Mouse (Mus musculus) heart, adult 11 months (tissue): ENCODE data around the gene Kdm5c.
A peak's percentile ranks its signal among the peaks of the same experiment; 100 is the strongest.
"Not testable (repeated sequence)": the region's sequence is repeated elsewhere in the genome, so short reads cannot be mapped to it uniquely, and the experiment has no call there.

Experiments
- DNase-seq: peaks from one replicate; pipeline ENCODE4 v3.0.0; 2022

The Kdm5c gene

DNA sequence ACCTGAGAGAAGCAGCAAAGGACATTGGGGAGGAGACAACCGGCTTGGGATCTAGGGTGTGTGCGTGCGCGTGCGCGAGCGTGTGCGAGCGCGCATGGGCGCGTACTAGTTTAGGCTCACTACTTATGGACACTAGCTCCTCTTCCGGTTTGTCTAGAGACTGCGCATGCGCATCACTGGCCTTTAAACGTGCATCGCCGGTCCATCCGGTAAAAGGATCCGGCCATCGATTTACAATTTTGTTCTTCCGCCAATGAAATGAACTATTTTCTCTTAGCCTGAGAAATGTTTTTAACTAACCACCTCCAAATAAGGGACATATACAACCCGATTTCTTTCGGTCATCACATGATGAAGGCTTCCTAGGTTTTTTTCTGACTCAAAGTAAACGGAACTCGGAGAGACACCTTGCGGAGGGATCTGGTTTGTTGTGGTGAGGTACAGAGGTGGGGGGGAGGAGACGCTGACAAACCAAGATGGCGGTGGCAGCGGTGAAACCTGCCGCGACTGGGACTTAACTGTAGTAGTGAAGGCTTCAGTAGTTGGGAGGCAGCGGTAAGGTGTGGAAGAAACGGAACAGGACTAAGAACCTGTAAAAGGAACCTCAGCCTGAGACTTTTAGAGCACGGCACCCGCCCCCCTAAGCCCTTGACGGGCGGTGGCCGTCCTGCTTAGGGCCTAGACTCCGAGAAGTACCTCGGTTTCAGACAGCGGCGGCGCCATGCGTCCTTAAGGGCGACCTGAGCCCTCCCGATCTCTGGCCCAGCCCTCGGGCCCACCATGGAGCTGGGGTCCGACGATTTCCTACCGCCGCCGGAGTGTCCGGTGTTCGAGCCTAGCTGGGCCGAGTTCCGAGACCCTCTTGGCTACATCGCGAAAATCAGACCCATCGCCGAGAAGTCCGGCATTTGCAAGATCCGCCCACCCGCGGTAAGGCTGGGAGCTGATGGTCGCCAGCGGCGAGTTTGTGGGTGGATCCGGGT is at the start of gene Kdm5c:
Gene Kdm5c (plus strand): TSS at position 240 of the 983 bp plus-strand sequence.
- DNase-seq = peak; percentile 100

DNA sequence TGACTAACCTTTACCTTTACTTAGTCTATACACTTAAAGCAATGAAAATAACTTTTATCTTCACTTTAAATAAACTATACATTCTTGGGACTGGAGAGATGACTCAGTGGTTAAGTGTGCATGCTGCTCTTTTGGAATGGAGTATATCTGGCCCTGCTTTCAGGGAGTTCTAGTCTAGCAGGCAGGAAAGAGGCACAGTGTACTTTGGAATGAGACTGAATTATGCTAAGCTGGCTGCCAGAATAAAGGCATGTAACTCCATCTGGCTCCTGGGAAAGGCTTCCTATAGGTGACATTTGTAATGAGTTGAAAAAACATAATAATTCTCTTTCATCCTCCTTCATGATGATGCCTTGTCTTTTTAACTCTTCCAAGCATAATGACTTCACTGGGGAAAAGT is 45.7 kb upstream of the Kdm5c start:
- DNase-seq = no peak

DNA sequence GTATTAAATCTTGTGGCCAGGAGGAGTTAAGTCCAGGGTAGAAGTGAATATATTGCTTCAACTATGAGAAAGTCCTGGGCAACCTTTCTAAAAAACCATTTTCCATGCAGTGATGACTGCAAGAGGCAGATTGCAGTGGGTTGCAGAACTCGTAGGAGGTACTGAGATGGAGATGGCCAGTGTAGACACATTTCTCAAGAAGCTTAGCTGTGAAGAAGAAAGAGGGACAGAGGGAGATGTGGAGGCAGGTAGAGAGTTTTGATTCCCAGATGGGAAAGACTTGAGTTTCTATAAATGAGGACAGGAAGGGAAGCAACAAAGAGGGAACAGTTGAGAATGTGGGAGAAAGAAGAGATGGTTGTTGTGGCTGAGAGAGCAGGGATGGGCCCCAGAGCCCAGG is 41.6 kb upstream of the Kdm5c start:
- DNase-seq = no peak

DNA sequence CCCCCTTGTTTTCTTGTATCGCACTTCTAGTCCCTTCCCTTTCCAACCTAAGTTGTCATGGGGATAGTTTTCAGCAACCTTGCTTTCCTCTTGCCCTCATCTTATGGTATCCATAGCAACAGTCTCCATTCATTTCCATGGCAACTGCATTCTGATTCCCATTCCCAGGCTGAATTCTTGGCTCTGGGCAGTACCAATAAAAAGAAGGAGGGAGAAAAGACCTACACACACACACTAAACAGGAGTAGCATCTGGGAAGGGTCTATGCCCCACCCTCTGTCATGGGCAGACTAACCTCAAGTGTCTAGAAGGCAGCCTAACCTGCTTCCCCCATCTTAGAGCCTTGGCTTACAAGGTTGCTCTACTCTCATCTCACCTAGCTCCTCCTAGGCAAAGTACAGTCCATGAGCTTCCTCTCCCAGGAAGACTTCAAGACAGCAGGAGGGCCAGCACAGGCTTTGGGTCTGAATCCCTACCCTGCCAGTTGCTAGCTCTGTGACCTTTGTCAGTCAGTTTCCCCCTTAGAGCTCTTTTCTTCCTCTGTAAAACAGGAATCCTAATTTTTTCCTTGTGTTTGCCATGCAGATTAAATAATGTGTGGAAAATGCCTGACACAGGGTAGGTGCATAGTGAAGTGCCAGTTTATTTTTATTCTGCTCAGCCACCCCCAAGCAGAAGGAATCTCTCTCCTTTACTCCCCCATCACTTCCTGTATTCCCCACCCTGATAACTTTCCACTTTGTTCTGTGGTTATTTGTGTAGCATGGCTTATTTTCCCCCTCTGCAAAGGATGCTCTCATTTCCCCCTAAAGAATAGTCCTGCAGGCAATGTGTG is 34.8 kb upstream of the Kdm5c start:
- peak; percentile 34 for DNase-seq

DNA sequence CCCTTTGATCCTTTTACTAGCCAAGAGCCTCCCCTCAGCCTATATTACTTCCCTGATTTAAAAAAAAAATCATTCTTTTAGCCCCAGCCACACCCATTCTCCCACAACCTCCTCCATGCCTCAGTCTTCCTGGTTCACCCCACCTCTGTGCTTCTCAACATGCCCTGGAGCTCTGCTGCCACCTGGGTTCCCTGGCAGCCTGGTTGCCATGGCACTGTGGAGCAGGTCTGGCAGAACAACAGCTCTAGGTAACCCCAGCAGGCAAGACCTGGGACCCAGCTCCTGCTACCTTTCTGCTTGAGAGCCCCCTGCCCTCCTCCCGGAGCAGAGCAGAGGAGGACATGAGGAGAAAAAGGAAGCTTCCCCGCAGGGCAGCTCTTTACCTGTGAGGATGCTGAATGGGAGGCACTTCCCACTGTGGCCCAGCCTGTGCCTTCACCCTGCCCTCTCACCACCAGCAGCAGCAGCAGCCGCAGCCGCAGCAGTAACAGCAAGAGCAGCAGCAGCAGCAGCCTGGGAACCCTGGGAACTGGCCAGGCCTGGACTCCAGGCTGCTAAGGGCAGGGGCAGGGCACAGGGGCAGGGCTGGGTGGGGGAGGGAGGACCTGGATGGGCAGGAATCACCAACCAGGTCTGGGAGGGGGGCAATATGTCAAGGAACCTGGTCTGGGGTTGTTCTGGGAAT is 30.9 kb upstream of the Kdm5c start:
- DNase-seq = no peak

DNA sequence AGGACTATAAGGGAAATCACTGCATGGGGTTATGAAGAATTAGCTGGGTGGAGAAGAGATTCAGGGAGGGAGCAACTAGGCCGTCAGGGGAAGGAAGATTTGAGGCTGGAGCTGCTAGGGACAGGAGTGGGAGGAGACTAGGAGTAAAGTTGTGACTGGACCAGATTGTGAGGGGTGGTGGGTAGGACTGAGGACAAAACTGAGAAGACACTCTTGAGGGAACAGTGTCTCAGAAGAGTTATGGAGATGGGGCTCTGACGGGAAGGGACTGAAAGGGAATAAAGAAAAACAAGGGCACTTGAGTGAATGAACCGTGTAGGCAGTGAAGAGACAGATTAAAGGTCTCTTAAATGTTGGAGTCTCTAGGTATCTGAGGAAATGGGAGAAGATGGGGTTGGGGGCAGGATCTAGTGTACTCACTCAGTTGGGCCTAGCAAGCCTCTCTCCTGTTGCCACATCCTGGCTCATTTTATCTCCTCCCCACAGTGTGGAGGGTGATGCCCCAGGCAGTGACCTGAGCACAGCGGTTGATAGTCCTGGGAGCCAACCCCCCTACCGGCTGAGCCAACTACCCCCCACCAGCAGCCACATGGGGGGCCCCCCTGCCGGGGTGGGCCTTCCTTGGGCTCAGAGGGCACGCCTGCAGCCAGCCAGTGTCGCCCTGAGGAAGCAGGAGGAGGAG is 30.3 kb upstream of the Kdm5c start:
- no peak for DNase-seq

DNA sequence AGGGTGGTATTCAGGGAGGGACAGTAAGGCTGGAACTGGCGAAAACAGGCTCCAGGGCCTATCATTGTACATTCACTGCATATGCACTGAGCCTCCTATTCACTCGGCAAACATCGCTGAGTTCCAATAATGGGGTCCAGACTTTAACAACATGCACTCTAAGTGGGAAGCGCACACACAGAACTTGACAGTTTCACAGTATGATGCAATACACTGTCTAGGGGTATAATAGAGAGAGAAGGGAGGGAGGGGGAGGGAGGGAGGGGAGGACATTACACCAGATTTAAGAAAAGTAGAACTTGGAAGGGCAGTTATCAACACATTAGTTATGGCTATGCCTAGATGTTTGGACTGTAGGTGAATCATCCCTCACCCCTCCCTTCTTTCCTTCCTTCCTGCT is 29.6 kb upstream of the Kdm5c start:
- DNase-seq = no peak

DNA sequence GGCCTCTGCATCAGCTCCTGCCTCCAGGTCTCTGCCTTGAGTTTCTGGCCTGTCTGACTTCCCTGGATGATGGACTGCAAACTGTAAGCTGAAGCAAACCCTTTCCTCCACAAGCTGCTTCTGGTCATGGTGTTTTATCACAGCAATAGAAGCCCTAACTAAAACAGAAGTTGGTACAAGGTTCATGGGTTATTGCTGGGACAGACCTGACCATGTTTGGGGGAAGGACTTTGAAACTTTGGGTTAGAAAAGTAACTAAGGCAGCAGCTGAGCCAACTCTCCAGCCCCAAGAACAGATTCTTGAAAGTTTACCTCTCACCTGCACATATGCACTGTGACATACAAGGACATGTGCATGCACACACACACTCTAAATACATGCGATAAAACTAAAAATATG is 27.3 kb upstream of the Kdm5c start:
- DNase-seq = no peak

DNA sequence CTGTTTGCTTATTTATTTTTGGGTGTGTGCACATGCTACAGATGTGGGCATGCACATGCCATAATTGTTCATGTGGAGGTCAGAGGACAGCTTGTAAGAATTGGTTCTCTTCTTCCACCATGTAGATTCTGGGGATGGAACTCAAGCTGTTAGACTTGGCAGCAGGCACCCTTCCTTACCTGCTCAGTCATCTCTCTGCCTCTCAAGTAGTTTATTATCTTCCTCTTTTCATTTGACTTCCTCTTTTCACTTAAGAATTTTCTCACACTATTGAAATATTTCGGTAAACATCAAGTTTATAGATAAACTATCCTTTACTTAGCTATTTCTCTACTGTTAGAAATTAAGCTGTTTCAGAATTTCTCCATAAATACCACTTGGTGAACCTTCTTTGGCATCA is 18.1 kb upstream of the Kdm5c start:
- no peak for DNase-seq

DNA sequence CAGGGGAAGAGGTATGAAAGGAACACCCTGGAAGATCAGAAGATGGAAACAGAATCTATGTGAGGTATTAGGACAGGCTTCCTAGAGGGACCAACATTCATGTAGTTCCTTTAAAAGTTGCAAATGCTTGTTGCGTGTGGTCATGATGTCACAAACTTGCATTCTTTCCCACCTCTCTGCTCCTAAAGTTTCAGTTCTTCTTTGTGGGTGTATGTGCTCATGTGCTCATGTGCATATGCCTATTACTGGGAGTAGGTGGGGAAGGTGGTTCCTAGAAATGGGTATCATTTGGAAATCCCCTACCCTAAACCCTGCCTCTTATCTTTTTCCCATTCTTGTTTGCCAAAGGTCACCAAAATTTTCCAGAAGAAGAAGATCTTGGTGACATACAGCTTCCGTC is 14.3 kb upstream of the Kdm5c start:
- no peak for DNase-seq

DNA sequence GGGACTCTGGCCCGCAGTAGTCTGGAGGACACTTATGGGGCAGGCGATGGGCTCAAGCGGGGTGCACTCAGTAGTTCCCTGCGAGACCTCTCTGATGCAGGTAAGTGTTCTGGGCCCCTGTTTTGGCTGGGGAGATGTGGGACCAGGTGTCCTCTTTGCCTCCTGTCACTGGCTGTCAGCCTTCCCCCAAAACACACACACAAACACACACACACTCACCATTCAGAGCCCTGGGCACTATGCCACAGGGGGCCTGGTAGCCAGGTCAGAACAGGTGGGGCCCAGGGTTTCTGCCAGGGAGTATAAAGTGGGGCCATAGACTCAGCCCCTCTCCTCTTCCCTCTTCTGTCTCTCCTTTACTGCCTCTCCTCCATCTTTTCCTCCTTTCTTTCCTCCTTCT is 11.1 kb upstream of the Kdm5c start:
- DNase-seq = peak; percentile 55

DNA sequence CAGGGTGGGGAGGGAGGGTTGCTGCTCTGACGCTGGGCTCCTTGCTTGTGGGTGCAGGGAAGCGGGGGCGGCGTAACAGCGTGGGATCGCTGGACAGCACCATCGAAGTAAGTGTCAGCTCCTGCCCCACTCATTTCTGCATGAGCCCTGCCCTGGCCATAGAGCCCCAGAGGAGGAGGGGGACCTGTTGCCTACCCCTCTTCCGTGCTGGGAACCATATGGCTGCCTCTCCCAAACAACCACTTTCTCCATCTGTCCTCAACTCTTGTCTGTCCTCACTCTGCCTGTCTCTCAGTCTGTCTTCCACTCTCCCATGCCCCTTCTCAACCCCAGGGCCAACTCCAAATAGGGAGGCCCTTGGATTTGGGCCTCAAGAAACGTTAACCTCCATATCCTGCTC is 10.6 kb upstream of the Kdm5c start:
- peak; percentile 64 for DNase-seq

DNA sequence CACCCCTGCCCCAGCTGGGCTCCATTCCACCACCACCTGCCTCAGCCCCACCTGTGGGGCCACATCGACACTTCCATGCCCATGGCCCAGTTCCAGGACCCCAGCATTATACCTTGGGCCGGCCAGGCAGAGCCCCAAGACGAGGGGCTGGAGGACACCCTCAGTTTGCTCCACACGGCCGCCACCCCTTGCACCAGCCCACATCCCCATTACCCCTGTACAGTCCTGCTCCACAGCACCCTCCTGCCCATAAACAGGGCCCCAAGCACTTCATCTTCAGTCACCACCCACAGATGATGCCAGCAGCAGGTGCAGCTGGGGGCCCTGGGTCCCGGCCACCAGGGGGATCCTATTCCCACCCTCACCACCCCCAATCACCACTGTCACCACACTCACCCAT is 9.5 kb upstream of the Kdm5c start:
- peak; percentile 56 for DNase-seq

DNA sequence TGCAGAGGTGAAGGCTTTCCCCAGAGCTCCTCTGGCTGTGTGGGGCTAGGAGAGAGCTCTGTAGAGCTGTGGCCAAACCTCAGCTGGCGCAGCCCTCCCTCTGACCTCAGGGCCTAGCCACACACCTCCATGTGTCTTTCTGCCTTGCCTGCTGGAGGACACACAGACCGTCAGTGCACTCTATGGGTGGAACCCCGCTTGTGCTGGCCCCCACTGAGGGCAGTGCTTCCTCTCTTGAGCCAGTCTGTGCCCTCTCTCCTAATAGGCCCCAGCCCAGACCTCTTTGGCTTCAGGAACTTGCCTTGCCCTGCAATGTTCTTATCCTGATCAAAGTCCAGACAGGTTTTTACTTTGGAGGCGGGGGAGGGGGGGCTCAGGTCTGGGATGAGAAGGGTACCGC is 8.5 kb upstream of the Kdm5c start:
- peak; percentile 60 for DNase-seq

DNA sequence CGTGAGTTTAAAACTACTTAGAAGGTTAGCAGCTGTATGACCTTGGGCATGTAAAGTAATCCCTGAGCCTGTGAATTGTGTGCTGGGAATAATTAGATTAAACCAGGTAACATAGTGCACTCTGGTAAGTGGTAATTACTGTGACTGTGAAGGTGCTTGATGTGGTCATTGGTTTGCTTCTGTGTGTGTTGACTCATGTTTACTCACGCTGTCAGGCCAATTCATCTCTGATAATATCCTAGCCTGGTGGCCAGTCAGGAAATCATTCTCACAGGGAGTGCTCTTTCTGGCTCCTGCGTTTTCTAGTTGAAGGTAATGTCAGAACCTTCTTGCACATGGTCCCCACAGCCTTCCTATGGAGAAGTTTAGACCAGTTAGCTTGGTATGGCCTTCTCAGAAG is 1.3 kb downstream of the Kdm5c start:
- DNase-seq = no peak

DNA sequence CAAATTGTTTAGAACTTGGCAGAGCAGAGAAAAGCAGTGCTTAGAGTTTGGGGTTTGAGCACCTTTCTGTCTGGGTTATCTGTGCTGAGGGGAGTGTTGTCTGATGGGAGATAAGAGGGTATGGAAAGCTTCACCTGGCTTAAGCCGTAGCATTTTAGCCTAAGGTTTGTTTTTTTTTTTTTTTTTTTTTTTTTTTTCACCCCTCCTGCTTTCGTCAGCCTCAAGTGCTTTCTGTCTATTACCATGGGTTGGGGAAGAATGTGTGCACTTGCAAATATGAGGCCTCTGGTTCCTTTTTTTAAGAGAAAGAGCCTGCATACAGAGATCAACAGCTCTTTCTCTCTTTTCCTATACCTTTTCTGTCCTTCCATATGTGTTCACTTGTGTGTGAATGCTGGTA is 2.9 kb downstream of the Kdm5c start:
- no peak for DNase-seq

DNA sequence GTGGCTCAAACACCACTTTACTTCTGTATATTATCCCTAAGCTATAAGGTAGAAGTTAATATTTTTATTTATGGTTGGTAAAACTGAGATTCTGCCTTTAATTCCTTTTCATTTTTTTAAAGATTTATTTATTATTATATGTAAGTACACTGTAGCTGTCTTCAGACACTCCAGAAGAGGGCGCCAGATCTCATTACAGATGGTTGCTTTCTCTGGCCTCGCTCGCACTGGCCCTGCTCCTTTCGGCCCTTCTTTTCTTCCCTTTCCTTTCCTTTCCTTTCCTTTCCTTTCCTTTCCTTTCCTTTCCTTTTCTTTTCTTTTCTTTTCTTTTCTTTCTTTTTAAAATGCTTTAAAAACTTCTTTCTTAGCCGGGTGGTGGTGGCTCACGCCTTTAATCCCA is 10.3 kb downstream of the Kdm5c start:
- not testable (repeated sequence) for DNase-seq

DNA sequence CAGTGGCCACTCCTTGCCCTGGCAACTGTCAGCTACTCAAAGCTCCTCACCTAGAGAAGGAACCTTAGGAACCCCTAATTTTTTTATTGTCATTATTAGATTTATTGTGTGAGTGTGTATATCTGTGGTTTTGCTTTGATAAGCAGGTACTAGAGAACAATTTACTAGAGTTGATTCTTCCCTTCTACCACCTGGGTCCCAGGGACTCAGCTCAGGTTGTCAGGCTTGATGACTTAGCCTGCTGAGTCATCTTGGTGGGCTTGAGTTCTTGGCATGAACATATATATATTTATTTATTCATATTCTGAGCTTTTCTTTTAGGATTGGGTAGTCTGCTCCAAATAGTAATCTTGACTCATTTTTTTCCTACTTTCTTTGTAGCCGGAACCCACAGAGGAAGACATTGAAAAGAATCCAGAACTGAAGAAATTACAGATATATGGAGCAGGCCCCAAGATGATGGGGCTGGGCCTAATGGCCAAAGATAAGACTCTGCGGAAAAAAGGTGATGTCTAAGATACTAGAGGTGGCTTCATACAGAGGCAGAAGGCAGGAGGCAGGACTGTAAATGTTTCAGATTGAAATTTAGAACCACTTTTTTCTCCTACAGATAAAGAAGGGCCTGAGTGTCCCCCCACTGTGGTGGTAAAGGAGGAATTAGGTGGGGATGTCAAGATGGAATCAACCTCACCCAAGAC is 11.8 kb downstream of the Kdm5c start:
- DNase-seq = no peak

DNA sequence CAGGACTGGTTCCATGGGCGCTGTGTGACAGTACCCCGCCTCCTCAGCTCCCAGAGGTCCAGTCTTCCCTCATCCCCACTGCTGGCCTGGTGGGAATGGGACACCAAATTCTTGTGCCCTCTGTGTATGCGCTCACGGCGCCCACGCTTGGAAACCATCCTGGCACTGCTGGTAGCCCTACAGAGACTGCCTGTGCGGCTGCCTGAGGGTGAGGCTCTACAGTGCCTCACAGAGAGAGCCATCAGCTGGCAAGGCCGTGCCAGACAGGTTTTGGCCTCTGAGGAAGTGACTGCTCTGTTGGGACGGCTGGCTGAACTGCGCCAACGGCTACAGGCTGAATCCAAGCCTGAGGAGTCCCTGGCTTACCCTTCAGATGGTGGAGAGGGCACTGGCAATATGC is 38.4 kb downstream of the Kdm5c start:
- DNase-seq = peak; percentile 88

DNA sequence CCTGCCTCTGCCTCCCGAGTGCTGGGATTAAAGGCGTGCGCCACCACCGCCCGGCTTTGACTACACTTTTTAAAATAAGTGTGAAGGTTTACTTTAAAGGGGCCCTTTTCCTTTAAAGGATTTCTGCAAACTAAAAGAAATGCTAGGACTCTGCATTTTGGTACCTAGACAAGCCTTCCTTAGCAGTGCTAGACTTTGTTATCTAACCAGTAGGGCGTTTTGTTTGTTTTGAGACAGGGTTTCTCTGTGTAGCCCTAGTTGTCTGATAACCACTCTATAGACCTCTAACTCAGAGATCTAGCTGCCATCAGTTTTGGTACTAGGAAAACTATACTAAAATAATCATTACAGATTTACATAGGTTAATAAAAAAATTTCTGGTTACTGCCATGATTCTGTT is 46.6 kb downstream of the Kdm5c start:
- peak; percentile 52 for DNase-seq

DNA sequence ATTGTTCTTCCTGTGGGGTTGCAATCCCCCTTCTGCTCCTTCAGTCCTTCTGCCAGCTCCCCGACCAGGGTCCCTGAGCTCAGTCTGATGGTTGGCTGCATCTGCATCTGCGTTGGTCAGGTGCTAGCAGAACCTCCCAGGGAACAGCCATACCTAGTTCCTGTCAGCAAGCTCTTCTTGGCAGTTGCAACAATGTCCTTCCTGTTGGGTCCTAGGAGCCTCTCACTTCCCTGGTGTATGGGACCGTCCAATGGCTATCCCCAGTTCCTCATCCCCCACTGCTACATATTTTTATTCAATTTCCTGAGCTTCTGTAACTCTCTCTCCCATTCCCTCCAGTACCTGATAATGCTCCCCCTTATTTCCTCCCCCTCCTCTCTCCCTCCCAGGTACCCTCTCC is 51.9 kb downstream of the Kdm5c start:
- DNase-seq = no peak

DNA sequence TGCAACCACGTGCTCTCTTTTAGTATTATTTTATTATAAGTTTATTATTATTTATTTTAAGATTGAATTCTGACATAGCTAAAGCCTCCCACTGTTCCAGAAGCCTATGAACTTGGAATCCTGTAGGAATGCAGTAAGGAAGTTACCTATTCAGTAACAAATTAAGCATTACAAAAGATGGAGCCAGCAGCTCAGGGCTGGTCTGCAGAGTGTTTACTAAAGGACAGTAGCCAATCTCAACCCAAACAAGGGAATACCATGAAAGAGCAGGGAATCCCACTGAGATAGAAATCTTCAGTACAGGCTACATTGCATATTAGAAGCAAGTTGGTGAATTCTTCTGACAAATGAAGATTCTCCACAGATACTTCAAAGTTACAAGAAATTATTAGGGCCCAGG is 54.2 kb downstream of the Kdm5c start:
- not testable (repeated sequence) for DNase-seq
